Mouse (Mus musculus): ENCODE measurements at regions not wholly inside any gene's neighbourhood (a gene's known extent, or its start where the extent isn't known, plus 50 kb on each side); places are given as distances from the start of the nearest gene placed in this dataset.

DNA sequence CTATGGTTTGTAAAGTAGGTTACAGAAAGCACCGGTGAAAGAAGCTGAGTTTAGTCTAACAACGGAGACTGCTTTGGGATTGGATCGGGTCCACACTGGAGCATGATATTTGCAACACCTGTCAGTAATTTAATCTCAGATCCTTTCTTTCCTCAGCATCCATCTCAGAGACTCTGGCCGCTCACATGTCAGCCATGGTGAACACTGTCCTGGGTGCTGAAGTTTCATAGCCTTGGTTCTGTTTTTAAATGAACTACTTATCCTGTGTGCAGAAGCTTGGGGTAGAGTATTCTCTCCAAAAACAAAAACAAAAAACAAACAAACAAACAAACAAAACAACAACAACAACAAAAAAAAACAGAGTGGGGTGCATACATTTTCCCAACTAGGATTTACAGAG, 600.1 kb downstream of the Nr2f2 start:
- TF ChIP-seq CTCF (IDR thresholded peaks at IDR 0.05; ENCODE audit: extremely low read depth, insufficient read depth, low read length) (no peak), POLR2A (IDR thresholded peaks at IDR 0.05; ENCODE audit: extremely low read depth, insufficient read depth, low read length) (no peak)

Data from cortical plate, adult 2 months (tissue).